Mouse (Mus musculus) intestine, postnatal 0 days (tissue): ENCODE data around the gene Scamp1. TPM values are rescaled to one million over a fixed set of nuclear protein-coding genes. Genes with fewer than 3 reads are reported as not detected.

Experiments
- ATAC-seq: fragments of 200-750 bp; cut with Nextera tagmentation; 2 replicates; pipeline ENCODE4 v1.8.0; 2017; ENCODE audit warnings: mild to moderate bottlenecking, moderate TSS enrichment, moderate library complexity
- H3K27ac ChIP-seq: fragments of 300-500 bp; sonication (generic); 2 replicates; pipeline ENCODE4 v1.5.1; 2014; ENCODE audit warnings: mild to moderate bottlenecking, low read depth, low read length, moderate library complexity
- H3K27me3 ChIP-seq: fragments of 300-500 bp; sonication (generic); replicated peaks from 2 replicates; pipeline ENCODE4 v1.6.1; 2014; ENCODE audit warnings: low read length, mixed read lengths; ENCODE audit not compliant: control insufficient read depth, insufficient read depth
- H3K36me3 ChIP-seq: fragments of 300-500 bp; sonication (generic); 2 replicates; pipeline ENCODE4 v1.6.1; 2014; ENCODE audit warnings: mild to moderate bottlenecking, moderate library complexity; ENCODE audit not compliant: control insufficient read depth, insufficient read depth
- H3K4me1 ChIP-seq: fragments of 300-500 bp; sonication (generic); replicated peaks from 2 replicates; pipeline ENCODE4 v1.6.1; 2014; ENCODE audit warnings: antibody characterized with exemption, low read length, mixed read lengths; ENCODE audit not compliant: control insufficient read depth, insufficient read depth
- H3K4me2 ChIP-seq: fragments of 300-500 bp; sonication (generic); replicated peaks from 2 replicates; pipeline ENCODE4 v1.6.1; 2014; ENCODE audit warnings: low read depth, mild to moderate bottlenecking, moderate library complexity
- H3K4me3 ChIP-seq: fragments of 300-500 bp; sonication (generic); 2 replicates; pipeline ENCODE4 v1.5.1; 2014; ENCODE audit warnings: low read depth, low read length
- H3K9ac ChIP-seq: fragments of 300-500 bp; sonication (generic); 2 replicates; pipeline ENCODE4 v1.6.1; 2014; ENCODE audit warnings: mild to moderate bottlenecking, low read depth, low read length
- H3K9me3 ChIP-seq: fragments of 300-500 bp; sonication (generic); 2 replicates; pipeline ENCODE4 v1.6.1; 2016; ENCODE audit warnings: mixed run types; ENCODE audit not compliant: control insufficient read depth
- CTCF ChIP-seq: sonication (generic); IDR thresholded peaks from 2 replicates; pipeline ENCODE4 v1.5.1; 2016; ENCODE audit warnings: low read depth, mild to moderate bottlenecking, control low read depth, antibody characterized with exemption, moderate library complexity
- WGBS: fragments of 180-500 bp; shearing (Covaris S2); extraction: QIAGEN DNeasy Blood & Tissue Kit; methylation state at CpG from one replicate; pipeline ENCODE4 v1.1.7; 2014; 5-methylcytosine and 5-hydroxymethylcytosine counted together
- polyA plus RNA-seq: library from polyadenylated mRNA; unstranded; fragments of >200 nt; fragmentation: Nextera tagmentation; extraction: Ambion mirVana; gene quantifications from 2 replicates; pipeline ENCODE4 v1.2.1, GENCODE M21; 2015

Gene Scamp1
- polyA plus RNA-seq, 1 experiment from 2014 or later, result 11.8 TPM

DNA sequence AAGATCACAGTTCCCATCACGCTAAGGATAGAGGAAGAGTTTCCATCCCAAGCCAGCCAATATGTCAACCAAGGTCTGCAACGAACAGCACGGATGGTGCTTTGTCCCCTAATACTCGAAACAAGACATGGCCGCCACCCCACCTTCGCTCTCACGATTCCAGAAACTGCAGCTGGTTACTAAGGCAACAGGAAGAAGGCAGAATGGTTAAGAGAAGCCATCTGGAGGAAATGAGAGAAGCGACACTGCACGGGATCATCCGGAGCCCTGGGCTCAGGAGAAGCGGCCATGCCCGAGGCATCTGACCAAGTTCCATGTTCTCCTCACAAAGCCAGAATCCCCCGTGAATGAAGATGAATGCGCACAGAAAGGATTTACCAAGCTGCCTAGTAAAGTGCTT, 62.0 kb downstream of the Scamp1 start:
- H3K9me3 ChIP-seq, result no peaks in the 10 kb centered on the region
- no peak overlapping the region for H3K4me3 ChIP-seq
- no peak overlapping the region for H3K9ac ChIP-seq
- no peaks in the 10 kb centered on the region for H3K4me1 ChIP-seq
- peaks cover 15% of the 10 kb centered on the region; the same call in 1 of the 2 replicates for H3K36me3 ChIP-seq
- H3K4me2 ChIP-seq, result no peak overlapping the region
- no peak for TF ChIP-seq CTCF
- H3K27ac ChIP-seq, result no peak overlapping the region
- no peaks in the 10 kb centered on the region for H3K27me3 ChIP-seq
- 66% methylated on average over 14 of the region's 14 CpGs for WGBS
- no peak for ATAC-seq

GRCm38 (mm10) chr13:94212716-94213115, 72.9 kb downstream of the Scamp1 start:
- 88% methylated on average over 2 of the region's 2 CpGs for WGBS
- no peak for ATAC-seq
- peaks cover 12% of the 10 kb centered on the region for H3K36me3 ChIP-seq

DNA sequence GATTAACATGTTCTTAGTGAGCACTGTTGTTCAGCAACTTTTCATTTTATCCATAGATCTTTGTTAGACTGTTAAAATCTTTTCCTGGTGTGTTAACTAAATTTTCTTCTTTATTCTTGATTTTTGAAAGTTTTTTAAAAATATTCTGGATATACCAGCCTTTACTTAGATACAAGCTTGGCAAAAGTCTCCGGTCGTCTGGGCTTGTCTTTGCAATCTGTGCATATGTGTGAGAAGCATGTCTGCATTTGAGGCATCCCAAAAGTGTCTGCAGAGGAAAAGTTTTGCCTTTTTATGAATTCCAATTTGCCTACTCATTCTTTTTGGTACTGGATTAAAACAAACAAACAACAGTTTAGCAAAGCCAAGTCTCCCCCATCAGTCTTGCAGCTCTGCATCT, 73.5 kb downstream of the Scamp1 start:
- ATAC-seq, result no peak
- Histone ChIP-seq H3K27ac (no peak overlapping the region), H3K4me1 (no peaks in the 10 kb centered on the region), H3K4me2 (no peak overlapping the region), H3K9ac (no peak overlapping the region), H3K9me3 (no peaks in the 10 kb centered on the region), H3K4me3 (no peak overlapping the region), H3K36me3 (peaks cover 12% of the 10 kb centered on the region), H3K27me3 (no peaks in the 10 kb centered on the region)
- no peak for TF ChIP-seq CTCF
- 99% methylated on average over 2 of the region's 2 CpGs for WGBS

More at GRCm38 (mm10) chr13:94212716-94213115, 72.9 kb downstream of the Scamp1 start:
- no peaks in the 10 kb centered on the region for H3K9me3 ChIP-seq
- no peak overlapping the region for H3K9ac ChIP-seq
- no peak overlapping the region for H3K4me3 ChIP-seq
- no peak overlapping the region for H3K4me2 ChIP-seq
- no peak overlapping the region for H3K27ac ChIP-seq
- H3K4me1 ChIP-seq, result no peaks in the 10 kb centered on the region
- peak; percentile 57 for TF ChIP-seq CTCF
- no peaks in the 10 kb centered on the region for H3K27me3 ChIP-seq

GRCm38 (mm10) chr13:94211236-94212119, 74.2 kb downstream of the Scamp1 start:
- 56% methylated on average over 6 of the region's 6 CpGs for WGBS
- no peaks in the 10 kb centered on the region for H3K27me3 ChIP-seq

DNA sequence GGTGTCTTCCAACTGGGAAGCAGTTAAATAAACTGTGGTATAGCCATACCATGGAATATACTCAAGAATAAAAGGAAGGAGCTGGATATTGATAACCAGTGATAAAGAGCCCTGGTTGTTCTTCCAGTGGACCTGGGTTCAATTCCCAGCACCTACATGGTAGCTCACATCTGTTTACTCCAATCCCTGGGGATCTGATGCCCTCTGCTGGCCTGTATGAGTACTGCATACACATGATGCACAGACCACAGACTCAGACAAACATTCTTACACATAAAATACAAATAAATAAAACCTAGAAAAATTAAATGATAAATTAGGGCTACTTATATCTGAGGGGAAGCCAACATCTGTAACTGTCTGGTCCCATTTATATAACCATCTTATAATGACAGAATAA, 76.8 kb downstream of the Scamp1 start:
- ATAC-seq, result no peak
- H3K36me3 ChIP-seq, result peaks cover 14% of the 10 kb centered on the region
- no peaks in the 10 kb centered on the region for H3K27me3 ChIP-seq

More at GRCm38 (mm10) chr13:94211236-94212119, 74.2 kb downstream of the Scamp1 start:
- H3K4me1 ChIP-seq, result no peaks in the 10 kb centered on the region
- no peak overlapping the region for H3K9ac ChIP-seq
- TF ChIP-seq CTCF, result no peak
- no peak for ATAC-seq
- no peak overlapping the region for H3K4me2 ChIP-seq
- H3K4me3 ChIP-seq, result no peak overlapping the region
- no peak overlapping the region for H3K27ac ChIP-seq
- H3K36me3 ChIP-seq, result peaks cover 12% of the 10 kb centered on the region
- no peaks in the 10 kb centered on the region for H3K9me3 ChIP-seq

DNA sequence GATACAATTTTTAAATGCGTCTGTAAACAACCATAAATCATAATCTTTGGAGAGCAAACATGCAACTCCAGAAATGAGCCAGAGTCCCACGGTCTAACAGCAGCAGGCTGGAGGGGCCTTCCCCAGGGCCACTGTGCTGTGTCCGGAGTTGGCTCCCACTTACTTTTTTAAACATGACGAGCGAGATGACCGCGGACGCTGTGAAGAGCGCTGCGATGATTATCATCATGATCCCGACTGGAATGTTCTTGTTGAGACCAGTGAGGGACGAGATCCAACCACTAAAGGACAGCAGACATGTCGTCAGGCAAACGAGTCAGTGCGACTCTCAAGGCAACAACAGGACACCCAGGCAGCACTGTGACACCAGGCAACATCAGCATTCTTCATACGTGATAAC, 77.7 kb downstream of the Scamp1 start:
- no peak for ATAC-seq
- no peak for TF ChIP-seq CTCF
- H3K4me3 ChIP-seq, result no peak overlapping the region
- H3K9ac ChIP-seq, result no peak overlapping the region
- H3K4me1 ChIP-seq, result no peaks in the 10 kb centered on the region
- no peaks in the 10 kb centered on the region for H3K9me3 ChIP-seq
- H3K4me2 ChIP-seq, result no peak overlapping the region
- no peaks in the 10 kb centered on the region for H3K27me3 ChIP-seq
- 96% methylated on average over 16 of the region's 16 CpGs for WGBS
- no peak overlapping the region for H3K27ac ChIP-seq
- peaks cover 15% of the 10 kb centered on the region for H3K36me3 ChIP-seq

More for the DNA sequence above, 76.8 kb downstream of the Scamp1 start:
- no peak overlapping the region for H3K9ac ChIP-seq
- TF ChIP-seq CTCF, result peak; percentile 62
- no peak overlapping the region for H3K4me2 ChIP-seq
- H3K4me3 ChIP-seq, result no peak overlapping the region
- H3K4me1 ChIP-seq, result no peaks in the 10 kb centered on the region
- no peak overlapping the region for H3K27ac ChIP-seq
- H3K9me3 ChIP-seq, result no peaks in the 10 kb centered on the region
